Mouse (Mus musculus) naive thymus-derived CD4-positive, alpha-beta T cell, adult 5 months (primary cell): ENCODE measurements around the gene Ptgr2. TPM values are rescaled to one million over a fixed set of nuclear protein-coding genes. Genes with fewer than 3 reads are reported as not detected.

Experiments
- polyA plus RNA-seq: library from polyadenylated mRNA; unstranded; fragments of 100-300 nt; shearing (Covaris generic); gene quantifications from one replicate; pipeline ENCODE4 v1.2.1, GENCODE M21; 2017

Ptgr2 gene
- polyA plus RNA-seq: 15.8 TPM

DNA sequence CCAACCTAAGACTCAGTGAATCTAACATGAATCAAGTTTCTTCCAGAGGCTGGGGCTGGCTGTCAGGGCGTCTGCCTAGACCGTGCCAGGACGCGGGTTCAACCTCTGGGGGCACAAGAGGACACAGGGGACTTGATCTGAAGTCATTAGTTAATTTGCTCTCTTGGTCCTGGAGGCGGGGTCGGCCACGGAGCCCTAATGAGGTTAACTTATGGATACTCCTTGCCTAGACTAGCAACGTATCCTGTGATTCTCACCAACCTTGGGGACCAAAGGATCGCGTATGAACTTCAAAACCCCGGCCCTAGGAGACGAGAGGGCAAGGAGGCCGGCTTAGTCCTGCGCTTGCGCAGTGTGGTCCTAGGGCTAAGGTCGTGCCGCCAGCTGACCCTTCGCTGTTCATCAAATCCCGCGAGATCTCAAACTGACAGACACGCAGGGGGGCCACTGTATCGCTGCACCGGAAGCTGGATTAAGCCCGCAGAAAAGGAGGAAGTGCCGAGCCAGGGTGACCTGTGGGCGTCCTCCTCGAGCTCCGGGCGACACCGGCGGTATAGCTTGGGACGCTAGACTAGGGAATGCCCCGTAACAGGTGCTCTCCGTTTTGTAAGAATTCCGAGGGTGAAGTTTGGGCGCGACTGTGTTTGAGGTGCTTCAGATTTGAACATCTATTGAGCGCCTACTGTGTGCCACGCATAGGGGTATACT lies at the start of gene Ptgr2:
Ptgr2 (plus strand) TSS at position 348 of the 708 bp plus-strand sequence.

GRCm38 (mm10) chr12:84316721-84317621 lies 31.9 kb downstream of the Ptgr2 start, which contains the start of gene Zfp410:
Gene Zfp410 (plus strand): TSS chr12:84316852.

GRCm38 (mm10) chr12:84361555-84362489 lies 76.8 kb downstream of the Ptgr2 start, which contains the start of the genes Coq6 and Fam161b:
Gene Coq6 (plus strand): TSS chr12:84361657.
Gene Fam161b (minus strand): TSS chr12:84361833.

Other genes with a start within 250 kb of the Ptgr2 start
- gene Acot4, start 246.9 kb upstream of the Ptgr2 start, polyA plus RNA-seq: 0.11 TPM
- not detected for gene Gm49366, start 246.3 kb upstream of the Ptgr2 start, polyA plus RNA-seq
- gene Acot3, start 233.1 kb upstream of the Ptgr2 start, polyA plus RNA-seq: not detected
- not detected for gene Acot5, start 215.9 kb upstream of the Ptgr2 start, polyA plus RNA-seq
- 2.6 TPM for gene Acot6, start 184.6 kb upstream of the Ptgr2 start, polyA plus RNA-seq
- not detected for gene Dnal1, start 170.9 kb upstream of the Ptgr2 start, polyA plus RNA-seq
- 0.29 TPM for gene Pnma1, start 136.7 kb upstream of the Ptgr2 start, polyA plus RNA-seq
- 168 TPM for gene Elmsan1, start 66.4 kb upstream of the Ptgr2 start, polyA plus RNA-seq
- 73.0 TPM for gene Zfp410, start 31.6 kb downstream of the Ptgr2 start, polyA plus RNA-seq
- gene Coq6, start 76.4 kb downstream of the Ptgr2 start, polyA plus RNA-seq: 20.6 TPM
- gene Fam161b, start 76.6 kb downstream of the Ptgr2 start, polyA plus RNA-seq: 1.5 TPM
- gene Entpd5, start 123.8 kb downstream of the Ptgr2 start, polyA plus RNA-seq: 63.8 TPM
- 2.0 TPM for gene Bbof1, start 123.8 kb downstream of the Ptgr2 start, polyA plus RNA-seq
- 35.5 TPM for gene Rnf113a2, start 132.0 kb downstream of the Ptgr2 start, polyA plus RNA-seq
- gene Aldh6a1, start 165.8 kb downstream of the Ptgr2 start, polyA plus RNA-seq: 24.0 TPM
- gene Lin52, start 166.2 kb downstream of the Ptgr2 start, polyA plus RNA-seq: 30.2 TPM